Mouse (Mus musculus) heart, adult 2 months (tissue): Measurements from ENCODE around the gene Chst3.

ENCODE experiments used
- CTCF ChIP-seq: fragments of 200-600 bp; IDR thresholded peaks from 2 replicates; pipeline ENCODE4 v1.8.1; 2022; ENCODE audit warnings: antibody characterized with exemption, mild to moderate bottlenecking, moderate library complexity
- EP300 ChIP-seq: fragments of 200-500 bp; IDR thresholded peaks from 2 replicates; pipeline ENCODE4 v1.6.1; 2011; ENCODE audit warnings: low read depth, low read length, control low read depth; ENCODE audit not compliant: insufficient read depth

- TF ChIP-seq EP300 (no peak), CTCF (no peak)
Observed at GRCm38 (mm10) chr10:60261530-60261929, 42.5 kb upstream of the Chst3 start.
